Mouse (Mus musculus) ES-Bruce4 (cell line): ENCODE measurements around the gene Tmem63c.

Experiments used
- CTCF ChIP-seq: IDR thresholded peaks from one replicate; pipeline ENCODE4 v1.8.1; 2011; ENCODE audit warnings: low read depth, low read length
- EP300 ChIP-seq: IDR thresholded peaks from 2 replicates; pipeline ENCODE4 v1.6.1; 2011; ENCODE audit warnings: low read depth, low read length; ENCODE audit not compliant: insufficient read depth

- TF ChIP-seq EP300: no peak
- no peak for TF ChIP-seq CTCF
Observed at GRCm38 (mm10) chr12:87002815-87003214, 18.3 kb upstream of the Tmem63c start.
